Mouse (Mus musculus): ENCODE results near the gene Hgd.

The Hgd gene

DNA sequence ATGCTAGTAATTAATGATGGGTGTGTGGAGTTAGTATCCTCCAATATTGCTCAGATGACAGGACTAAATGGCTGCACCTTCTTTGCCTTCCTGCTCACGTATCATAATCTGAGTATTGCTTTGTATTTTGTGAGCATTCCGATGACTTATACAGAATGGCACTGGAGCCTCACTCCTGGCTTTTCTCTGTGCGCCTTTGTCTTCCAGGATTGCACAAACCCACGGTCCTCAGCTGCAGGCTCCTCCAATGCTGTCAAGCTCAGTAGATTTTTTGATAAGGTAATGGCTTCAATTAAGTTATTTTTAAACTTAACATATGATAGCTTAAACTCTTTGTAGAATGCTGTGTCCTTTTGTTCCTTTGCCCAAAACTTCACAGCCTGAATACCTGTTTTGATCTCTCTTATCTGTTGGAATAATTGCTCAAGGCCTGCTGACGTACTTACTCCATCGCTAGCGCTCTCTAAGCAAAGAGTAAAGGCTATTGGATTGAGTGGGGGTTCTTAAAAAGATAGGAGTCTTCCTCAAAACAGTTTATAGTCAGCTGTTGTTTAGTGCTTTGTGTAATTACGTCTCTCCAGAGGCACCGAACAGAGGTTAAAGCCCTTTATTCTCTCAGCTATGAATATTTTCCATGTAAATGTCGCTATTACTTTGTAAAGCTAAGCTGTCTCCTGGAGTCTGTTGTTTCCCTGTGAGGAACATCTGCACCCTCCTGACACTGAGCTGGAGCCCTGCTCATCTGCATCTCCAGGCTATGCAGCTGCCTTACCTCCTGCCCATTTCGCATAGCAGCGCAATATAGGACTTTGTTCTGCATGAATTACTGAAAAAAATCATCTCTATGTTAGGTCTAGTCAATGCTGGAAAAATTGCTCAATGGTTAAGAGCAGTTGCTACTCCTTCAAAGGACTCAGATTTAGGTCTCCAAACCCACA, 12.6 kb upstream of the Hgd start:
- no peaks in the 10 kb centered on the region for H3K27me3 ChIP-seq (ENCODE audit: control insufficient read depth, insufficient read depth, low read length, poor library complexity, severe bottlenecking)
- no peaks in the 10 kb centered on the region for H3K36me3 ChIP-seq (ENCODE audit: control insufficient read depth, insufficient read depth, low read length, poor library complexity, severe bottlenecking)
- DNase-seq (ENCODE audit: low read depth, low spot score) = no peak

DNA sequence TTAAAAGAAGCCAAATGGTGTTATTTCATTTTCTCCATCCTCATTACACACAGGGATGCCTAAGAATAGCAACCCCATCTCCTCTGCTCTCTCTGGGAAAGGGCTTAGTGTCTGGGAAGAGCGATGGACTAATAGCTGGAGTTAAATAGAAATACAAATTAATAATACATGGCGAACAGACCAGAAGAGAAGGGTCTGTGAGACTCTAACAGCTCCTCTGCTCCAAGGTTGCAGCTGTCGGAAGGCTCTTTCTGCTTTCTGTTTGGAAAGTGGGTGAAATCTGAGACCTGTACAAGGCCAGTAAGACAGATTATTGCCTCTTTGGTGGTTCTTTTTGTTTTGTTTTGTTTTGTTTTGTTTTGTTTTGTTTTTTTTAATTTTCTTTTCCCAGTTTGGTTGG, 8.4 kb upstream of the Hgd start:
- Histone ChIP-seq H3K27me3 (ENCODE audit: control insufficient read depth, insufficient read depth, low read length, poor library complexity, severe bottlenecking) (no peaks in the 10 kb centered on the region), H3K36me3 (ENCODE audit: control insufficient read depth, insufficient read depth, low read length, poor library complexity, severe bottlenecking) (no peaks in the 10 kb centered on the region; the same call in 1 of the 2 replicates)
- no peak for DNase-seq (ENCODE audit: low read depth, low spot score)

DNA sequence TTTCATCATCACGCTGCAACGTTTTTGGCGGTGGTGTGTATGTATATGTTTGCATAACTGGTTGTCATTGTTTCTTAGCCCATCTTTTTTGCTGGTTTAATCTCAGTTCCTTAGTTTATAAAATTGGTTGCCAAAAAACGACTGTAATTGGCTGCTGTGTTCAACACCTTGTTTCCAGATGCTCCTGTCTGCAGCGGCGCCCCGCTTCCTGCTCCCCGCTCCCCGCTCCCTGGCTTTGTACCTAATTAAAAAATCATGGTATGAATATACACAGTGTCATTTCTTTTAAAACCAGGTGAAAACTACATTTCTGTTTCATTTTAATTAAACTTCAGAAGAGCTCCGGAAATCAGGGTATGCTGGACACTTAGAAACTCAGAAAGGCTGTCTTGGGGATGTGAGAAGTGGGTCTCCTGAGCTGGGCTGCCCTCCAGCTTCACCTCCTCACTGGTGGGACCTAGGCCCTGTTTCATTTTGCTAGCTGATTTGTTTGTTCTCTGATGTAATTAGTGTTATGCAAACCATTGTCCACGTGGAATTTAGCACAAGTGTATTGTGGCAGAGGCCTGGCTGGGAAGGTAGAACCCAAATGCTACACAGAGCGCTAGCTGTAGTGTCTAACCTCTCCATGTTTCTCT, 7.7 kb upstream of the Hgd start:
- Histone ChIP-seq H3K36me3 (ENCODE audit: control insufficient read depth, insufficient read depth, low read length, poor library complexity, severe bottlenecking) (no peaks in the 10 kb centered on the region; the same call in 1 of the 2 replicates), H3K27me3 (ENCODE audit: control insufficient read depth, insufficient read depth, low read length, poor library complexity, severe bottlenecking) (no peaks in the 10 kb centered on the region)
- no peak for DNase-seq (ENCODE audit: low read depth, low spot score)

DNA sequence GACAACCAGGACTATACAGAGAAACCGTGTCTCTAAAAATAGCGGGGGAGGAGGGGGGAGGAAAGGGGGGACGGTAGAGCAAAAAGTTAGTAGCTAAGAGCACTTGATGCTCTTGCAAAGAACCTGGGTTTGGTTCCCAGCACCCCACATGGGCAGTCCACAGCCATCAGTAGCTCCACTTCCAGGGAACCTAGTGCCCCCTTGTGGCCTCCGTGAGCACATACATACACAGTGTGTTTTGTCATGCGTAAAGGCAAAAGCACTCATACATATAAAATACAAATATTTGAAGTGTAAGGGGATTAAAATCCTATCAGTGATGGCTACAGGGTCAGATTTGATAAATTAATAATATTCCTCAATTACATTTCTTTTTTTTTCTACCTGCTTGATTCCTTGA, 6.9 kb upstream of the Hgd start:
- no peaks in the 10 kb centered on the region for H3K27me3 ChIP-seq (ENCODE audit: control insufficient read depth, insufficient read depth, low read length, poor library complexity, severe bottlenecking)
- H3K36me3 ChIP-seq (ENCODE audit: control insufficient read depth, insufficient read depth, low read length, poor library complexity, severe bottlenecking) = no peaks in the 10 kb centered on the region; the same call in 1 of the 2 replicates
- DNase-seq (ENCODE audit: low read depth, low spot score) = peak; percentile 3

DNA sequence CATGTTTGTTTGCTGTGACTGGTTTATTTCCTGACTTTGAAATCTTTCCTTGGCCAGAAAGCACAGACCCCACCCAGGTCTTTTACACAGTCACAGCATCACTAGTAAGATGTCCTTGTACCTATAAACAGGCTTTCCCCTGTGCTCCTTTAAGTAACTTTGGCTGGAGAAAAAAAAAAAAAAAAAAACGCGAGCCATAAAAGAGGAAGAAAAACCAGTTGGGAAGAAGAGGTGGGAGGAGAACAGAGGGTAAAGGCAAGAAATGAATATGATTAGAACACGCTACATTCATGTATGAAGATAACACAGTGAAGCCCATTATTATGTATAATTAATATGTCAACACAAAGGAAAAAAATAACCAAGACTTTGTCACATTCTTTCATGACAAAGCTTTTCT, 4.6 kb upstream of the Hgd start:
- H3K36me3 ChIP-seq (ENCODE audit: control insufficient read depth, insufficient read depth, low read length, poor library complexity, severe bottlenecking) = no peaks in the 10 kb centered on the region; the same call in 1 of the 2 replicates
- H3K27me3 ChIP-seq (ENCODE audit: control insufficient read depth, insufficient read depth, low read length, poor library complexity, severe bottlenecking) = no peaks in the 10 kb centered on the region
- DNase-seq (ENCODE audit: low read depth, low spot score) = no peak

DNA sequence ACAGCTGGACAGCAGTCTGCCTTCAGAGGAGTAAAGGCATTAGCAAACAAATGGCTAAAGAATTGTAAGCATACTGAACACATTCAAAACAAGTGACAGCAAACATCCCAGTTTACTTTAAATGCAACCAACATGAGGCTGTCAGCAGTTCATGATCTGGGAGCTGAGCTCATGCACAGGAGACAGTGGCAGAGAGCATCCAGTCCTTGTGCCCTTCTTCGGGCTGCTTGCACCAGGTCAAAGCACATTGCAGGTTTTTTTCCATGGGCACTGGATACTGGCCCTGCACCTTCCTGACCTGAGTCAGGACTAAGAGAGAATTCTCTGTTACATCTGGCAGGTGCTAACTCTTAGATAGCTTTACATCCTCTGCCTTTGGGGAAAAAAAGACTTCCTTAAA, 362 bp upstream of the Hgd start:
- Histone ChIP-seq H3K27me3 (ENCODE audit: control insufficient read depth, insufficient read depth, low read length, poor library complexity, severe bottlenecking) (no peaks in the 10 kb centered on the region), H3K36me3 (ENCODE audit: control insufficient read depth, insufficient read depth, low read length, poor library complexity, severe bottlenecking) (no peaks in the 10 kb centered on the region)
- DNase-seq (ENCODE audit: low read depth, low spot score) = no peak

DNA sequence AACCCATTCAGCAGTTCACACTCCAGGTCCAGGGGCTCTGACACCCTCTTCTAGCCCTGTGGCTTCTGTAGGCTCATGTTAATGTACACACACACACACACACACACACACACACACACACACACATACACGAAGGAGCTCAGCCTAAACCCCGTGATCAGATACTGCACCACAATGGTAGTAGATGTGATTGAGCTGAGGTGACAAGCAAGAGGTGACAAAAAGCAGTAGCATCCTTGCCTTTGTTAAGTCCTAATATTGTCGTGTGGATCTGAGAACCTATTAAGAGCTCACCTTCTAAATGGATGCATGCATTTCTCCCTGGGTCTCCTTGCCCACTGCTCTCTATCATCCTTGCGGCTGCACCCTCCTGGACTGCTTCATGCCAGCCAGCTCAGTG, 698 bp downstream of the Hgd start:
- no peaks in the 10 kb centered on the region for H3K36me3 ChIP-seq (ENCODE audit: control insufficient read depth, insufficient read depth, low read length, poor library complexity, severe bottlenecking)
- DNase-seq (ENCODE audit: low read depth, low spot score) = no peak
- H3K27me3 ChIP-seq (ENCODE audit: control insufficient read depth, insufficient read depth, low read length, poor library complexity, severe bottlenecking) = no peaks in the 10 kb centered on the region

DNA sequence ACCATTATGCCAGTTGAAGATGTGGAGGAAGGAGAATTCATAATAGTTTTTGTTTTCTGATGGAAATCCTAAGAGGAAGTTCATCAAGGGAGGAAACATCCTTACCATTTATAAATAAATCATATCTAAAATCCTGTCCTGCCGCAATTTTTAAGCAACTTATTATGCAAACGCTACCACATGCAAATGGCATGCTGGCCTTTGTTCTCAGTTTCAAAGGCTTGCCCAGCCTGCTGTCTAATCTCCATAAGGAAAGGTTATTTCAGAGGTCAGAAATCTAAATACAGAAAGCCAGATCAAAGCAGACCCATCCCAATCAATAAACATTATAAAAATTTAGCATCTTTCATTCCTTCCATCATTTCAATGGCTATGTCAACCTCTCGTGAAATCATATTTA, 1.9 kb downstream of the Hgd start:
- DNase-seq (ENCODE audit: low read depth, low spot score) = no peak
- Histone ChIP-seq H3K36me3 (ENCODE audit: control insufficient read depth, insufficient read depth, low read length, poor library complexity, severe bottlenecking) (no peaks in the 10 kb centered on the region), H3K27me3 (ENCODE audit: control insufficient read depth, insufficient read depth, low read length, poor library complexity, severe bottlenecking) (no peaks in the 10 kb centered on the region)

DNA sequence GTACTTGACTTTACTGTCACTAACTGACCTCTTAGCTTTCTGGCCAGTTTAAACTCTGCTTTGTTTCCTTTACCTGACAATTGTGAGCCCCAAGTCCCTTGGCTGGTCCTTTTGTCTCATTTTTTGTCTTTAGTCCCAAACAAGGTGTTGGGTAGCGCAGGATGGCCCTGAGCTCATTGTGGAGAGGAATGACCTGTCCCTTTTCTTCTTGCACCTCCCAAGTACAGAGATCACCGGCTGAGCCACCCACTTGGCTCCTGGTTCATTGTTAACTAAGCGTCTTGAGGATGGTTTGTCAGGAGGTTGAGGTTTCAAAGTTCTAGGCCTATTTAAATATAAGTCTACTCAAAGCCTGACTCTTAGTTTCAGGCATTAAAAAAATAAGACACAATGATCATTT, 3.4 kb downstream of the Hgd start:
- Histone ChIP-seq H3K36me3 (ENCODE audit: control insufficient read depth, insufficient read depth, low read length, poor library complexity, severe bottlenecking) (no peaks in the 10 kb centered on the region), H3K27me3 (ENCODE audit: control insufficient read depth, insufficient read depth, low read length, poor library complexity, severe bottlenecking) (no peaks in the 10 kb centered on the region)
- DNase-seq (ENCODE audit: low read depth, low spot score) = no peak

DNA sequence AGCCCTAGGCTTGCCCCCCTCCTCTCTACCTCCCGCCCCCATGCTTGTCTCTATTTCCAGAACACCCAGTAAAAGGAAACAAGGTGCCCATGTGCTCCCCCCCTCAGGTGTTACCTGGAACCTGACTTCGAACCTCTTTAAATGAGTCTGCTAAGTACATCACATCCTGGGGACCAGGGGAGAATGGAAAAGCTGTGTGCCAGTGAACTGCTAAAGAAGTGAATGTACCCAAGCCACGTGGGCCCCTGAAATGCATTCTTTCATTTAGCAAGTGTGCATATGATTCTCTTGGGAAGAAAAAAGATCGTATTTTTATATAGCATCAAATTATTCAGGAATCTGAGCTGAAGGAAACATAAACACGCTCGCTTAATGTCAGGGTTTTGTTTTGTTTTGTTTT, 3.8 kb downstream of the Hgd start:
- Histone ChIP-seq H3K36me3 (ENCODE audit: control insufficient read depth, insufficient read depth, low read length, poor library complexity, severe bottlenecking) (no peaks in the 10 kb centered on the region), H3K27me3 (ENCODE audit: control insufficient read depth, insufficient read depth, low read length, poor library complexity, severe bottlenecking) (no peaks in the 10 kb centered on the region)
- DNase-seq (ENCODE audit: low read depth, low spot score) = no peak

DNA sequence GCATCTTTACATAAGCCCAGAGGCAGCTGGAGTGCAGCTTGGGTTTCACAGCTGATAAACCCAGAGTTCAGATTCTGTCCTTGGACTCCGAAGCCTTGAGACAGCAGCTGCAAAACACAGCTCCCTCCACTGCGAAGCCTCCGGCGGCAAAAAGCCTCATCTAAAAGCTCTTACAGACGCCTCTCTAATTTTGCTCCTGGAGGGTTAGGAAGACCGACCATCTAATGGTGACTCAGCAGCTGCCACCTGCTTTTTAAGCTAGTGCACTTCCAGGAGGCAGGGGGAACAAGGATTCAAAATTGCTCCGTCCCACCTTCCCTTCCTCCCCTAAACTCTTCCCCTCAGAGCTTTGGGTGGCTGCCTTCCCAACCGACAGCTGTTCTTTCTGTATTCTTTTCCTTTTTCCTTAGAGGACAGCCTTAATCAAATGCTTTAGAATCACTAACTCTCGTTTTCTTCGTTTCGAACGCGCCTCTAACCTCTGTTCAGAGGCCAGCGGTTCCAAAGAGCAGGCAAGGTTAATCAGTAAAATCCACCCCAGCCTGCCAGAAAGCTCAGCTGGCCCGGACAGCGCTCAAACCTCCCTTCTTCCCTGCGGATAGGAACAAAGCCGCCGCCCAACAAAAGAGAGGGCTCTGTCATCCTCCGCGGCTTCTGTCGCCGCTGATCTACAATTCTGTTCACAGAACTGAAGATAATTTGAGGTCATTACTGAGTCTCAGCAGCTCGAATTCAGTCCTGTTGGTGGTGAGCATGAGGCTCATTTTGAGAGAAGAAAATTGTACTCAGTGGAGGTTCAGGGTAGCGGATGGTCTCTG, 4.5 kb downstream of the Hgd start:
- H3K27me3 ChIP-seq (ENCODE audit: control insufficient read depth, insufficient read depth, low read length, poor library complexity, severe bottlenecking) = no peaks in the 10 kb centered on the region
- H3K36me3 ChIP-seq (ENCODE audit: control insufficient read depth, insufficient read depth, low read length, poor library complexity, severe bottlenecking) = no peaks in the 10 kb centered on the region
- DNase-seq (ENCODE audit: low read depth, low spot score) = no peak

DNA sequence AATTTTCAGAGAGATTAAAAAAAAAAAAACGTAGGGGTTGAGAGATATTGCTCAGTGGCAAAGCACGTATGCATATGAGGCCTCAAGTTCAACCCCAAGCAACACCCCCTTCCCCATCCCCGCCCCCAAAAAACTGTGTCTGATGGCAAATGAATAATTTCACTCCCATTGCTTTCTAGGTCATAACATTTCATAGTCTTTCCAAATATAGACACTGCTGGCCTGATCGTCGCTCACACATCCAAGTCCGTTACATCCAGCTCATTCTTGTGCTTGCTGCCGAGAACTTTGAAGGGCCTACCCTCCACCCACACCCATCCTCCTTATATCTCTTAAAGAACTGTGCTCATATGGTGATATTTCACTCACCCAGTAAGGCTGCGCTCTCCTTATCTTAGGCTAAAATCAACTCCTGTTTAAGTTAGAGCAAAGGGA, 5.2 kb downstream of the Hgd start:
- DNase-seq (ENCODE audit: low read depth, low spot score) = no peak
- no peaks in the 10 kb centered on the region for H3K27me3 ChIP-seq (ENCODE audit: control insufficient read depth, insufficient read depth, low read length, poor library complexity, severe bottlenecking)

DNA sequence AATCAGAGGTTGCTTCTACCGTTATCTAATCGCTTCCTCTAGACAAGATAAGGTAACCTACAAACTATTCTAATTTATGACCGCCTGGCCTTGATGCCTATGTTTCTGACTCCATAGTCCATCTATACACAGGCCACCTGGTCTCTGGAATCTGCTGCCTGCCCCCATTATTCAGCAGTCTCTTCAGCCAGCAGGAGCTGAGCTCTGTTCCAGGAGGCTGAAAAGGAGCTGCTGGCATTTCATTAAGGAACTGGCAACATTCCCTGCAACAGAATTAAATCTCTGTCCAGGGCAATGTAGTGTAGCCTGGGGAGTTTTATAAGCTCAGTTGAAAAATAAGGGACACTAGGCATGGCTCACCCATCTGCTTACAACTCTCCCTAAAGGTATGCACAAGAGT, 11.0 kb downstream of the Hgd start:
- Histone ChIP-seq H3K36me3 (ENCODE audit: control insufficient read depth, insufficient read depth, low read length, poor library complexity, severe bottlenecking) (no peaks in the 10 kb centered on the region), H3K27me3 (ENCODE audit: control insufficient read depth, insufficient read depth, low read length, poor library complexity, severe bottlenecking) (no peaks in the 10 kb centered on the region)
- DNase-seq (ENCODE audit: low read depth, low spot score) = no peak

More for the DNA sequence above, 5.2 kb downstream of the Hgd start:
- no peaks in the 10 kb centered on the region for H3K36me3 ChIP-seq (ENCODE audit: control insufficient read depth, insufficient read depth, low read length, poor library complexity, severe bottlenecking)

DNA sequence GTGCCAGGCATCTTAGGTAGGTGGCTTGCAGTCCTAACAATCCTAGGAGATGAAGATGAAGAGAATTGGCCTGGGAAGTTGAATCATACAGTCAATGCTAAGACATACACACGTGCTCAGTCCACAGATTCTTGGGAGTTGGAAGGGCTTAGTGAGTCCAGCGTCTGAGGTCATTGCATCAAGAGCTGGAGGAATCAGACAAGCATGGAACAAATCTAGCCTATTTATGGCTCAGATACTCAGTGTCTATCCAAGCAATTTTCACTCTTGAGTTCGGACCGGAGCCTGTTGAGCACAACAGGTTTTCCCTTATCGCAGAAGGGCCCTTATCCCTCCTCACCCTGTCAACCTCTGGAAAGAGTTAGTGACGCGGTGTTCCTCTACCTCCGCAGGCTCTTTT, 11.6 kb downstream of the Hgd start:
- Histone ChIP-seq H3K27me3 (ENCODE audit: control insufficient read depth, insufficient read depth, low read length, poor library complexity, severe bottlenecking) (no peaks in the 10 kb centered on the region), H3K36me3 (ENCODE audit: control insufficient read depth, insufficient read depth, low read length, poor library complexity, severe bottlenecking) (no peaks in the 10 kb centered on the region)
- DNase-seq (ENCODE audit: low read depth, low spot score) = no peak

DNA sequence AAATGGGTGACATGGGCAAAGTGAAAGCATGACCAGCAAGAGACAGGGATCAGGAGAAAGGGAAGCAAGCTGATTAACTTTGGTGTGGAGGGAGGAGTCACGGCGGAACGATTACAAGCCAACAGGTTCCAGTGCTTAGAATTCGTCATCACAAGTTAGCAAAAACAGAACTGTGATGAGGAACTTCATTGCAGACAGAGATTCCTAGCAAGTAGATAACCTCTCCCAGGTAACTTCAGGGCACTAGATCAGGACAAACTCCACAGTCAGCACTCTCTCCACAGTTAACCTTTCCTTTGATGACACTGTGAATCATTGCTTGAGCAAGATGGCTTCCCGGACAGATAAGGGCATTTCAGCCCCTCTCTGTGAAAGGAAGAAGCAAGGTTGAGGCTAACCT, 17.5 kb downstream of the Hgd start:
- Histone ChIP-seq H3K27me3 (ENCODE audit: control insufficient read depth, insufficient read depth, low read length, poor library complexity, severe bottlenecking) (no peaks in the 10 kb centered on the region), H3K36me3 (ENCODE audit: control insufficient read depth, insufficient read depth, low read length, poor library complexity, severe bottlenecking) (no peaks in the 10 kb centered on the region)
- no peak for DNase-seq (ENCODE audit: low read depth, low spot score)

Data from splenic B cell, adult 2 months (primary cell).